Mouse (Mus musculus): ENCODE measurements at regions not wholly inside any gene's neighbourhood (a gene's known extent, or its start where the extent isn't known, plus 50 kb on each side); places are given as distances from the start of the nearest gene placed in this dataset.

DNA sequence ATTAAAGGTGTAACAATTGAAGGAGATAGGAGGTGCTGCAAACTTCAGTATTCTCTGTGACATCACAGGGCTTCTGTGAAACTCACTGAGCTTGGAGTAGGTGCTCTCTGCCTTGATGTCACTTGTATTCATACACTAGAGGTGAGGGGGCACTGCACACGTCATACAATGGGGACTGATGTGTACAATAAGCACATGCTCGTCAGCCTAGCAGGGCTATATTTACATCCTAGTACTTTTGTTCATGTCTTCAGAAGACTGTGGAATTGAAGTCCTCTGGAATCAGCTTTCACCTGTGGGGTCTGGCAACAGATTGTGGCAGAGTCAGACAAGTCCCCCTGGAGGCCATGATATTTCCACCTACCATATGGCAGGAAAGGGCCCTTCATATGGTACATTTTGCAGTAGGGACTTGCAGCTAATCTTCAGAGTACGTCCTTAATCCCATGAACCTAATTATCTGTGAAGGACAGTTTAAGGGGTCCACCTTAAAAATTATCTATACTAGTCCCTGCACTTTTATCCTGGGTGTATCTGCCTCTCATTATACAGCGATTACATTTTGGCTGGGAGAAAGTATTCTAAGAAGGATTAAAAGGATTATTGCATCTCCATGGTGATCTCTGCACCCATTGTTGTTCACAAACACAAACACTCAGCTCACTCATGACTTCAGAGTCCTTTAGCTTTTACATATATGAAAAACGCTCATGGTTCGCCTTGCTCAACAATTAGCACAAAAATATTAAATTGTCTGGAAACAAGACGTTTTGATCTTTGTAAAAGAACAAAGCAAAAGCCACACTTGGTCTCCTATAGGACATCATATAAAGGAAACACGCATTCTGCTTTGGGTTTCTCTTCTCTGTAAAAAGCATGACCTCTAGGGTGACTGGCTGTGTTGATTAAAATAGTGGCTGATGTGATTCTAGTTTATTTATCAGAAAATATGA lies 324.1 kb upstream of the Itga1 start:
- peak; percentile 39; the same call in 1 of the 2 replicates for ATAC-seq
- H3K9me3 ChIP-seq (replicated peaks; ENCODE audit: control insufficient read depth, low read length, poor library complexity, severe bottlenecking), result no peaks in the 10 kb centered on the region
- H3K4me3 ChIP-seq (ENCODE audit: low read depth, low read length), result no peak overlapping the region
- 19% methylated on average over 8 of the region's 8 CpGs for WGBS
- H3K27ac ChIP-seq (ENCODE audit: low read length), result no peak overlapping the region
- H3K4me2 ChIP-seq (ENCODE audit: low read length), result no peak overlapping the region
- H3K27me3 ChIP-seq (ENCODE audit: control insufficient read depth, insufficient read depth, low read depth, low read length), result no peaks in the 10 kb centered on the region; the same call in 1 of the 2 replicates
- peaks cover 6% of the 10 kb centered on the region for H3K4me1 ChIP-seq (ENCODE audit: control insufficient read depth, insufficient read depth, low read length)
- no peak overlapping the region for H3K9ac ChIP-seq (ENCODE audit: low read depth, low read length)
- H3K36me3 ChIP-seq (ENCODE audit: control insufficient read depth, insufficient read depth, low read length), result no peaks in the 10 kb centered on the region

DNA sequence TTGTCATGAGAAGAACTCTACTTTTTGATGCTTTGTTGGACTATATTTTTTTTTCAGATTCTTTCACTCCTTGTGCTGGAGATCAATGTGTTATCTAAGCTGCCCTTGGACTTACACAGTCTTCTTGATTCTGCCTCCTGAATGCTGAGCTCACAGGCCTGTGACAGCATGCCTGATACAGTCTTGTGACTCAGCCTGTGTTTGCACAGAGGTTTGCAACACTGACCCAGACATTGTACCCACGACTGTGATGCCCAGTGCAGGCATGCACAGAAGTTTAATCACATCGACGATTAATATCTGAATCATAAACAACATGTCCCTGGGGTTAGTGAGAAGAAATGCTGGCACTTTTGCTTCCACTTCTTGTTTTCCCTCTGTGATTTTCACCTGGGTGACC lies 322.0 kb upstream of the Itga1 start:
- WGBS, result 74% methylated on average over 3 of the region's 3 CpGs

DNA sequence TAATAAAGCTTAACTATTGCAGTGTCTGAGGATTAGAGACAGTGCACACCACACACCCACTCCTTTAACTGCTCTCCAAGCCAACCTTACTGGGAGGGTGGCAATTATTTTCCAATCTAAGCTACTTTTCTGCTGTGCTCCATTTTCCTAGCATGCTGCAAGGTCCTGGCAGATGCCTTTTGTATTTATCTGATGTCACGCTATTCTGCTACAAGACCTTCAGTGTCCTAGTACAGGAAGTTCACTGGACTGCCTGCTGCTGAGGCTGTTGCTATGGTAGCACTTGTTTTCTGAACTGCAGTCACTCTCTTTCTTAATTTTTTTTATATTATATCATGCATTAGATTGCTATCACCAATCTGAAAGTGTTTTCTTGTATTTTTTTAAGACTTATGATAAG lies 319.7 kb upstream of the Itga1 start:
- Histone ChIP-seq H3K4me3 (ENCODE audit: low read depth, low read length) (no peak overlapping the region), H3K4me1 (ENCODE audit: control insufficient read depth, insufficient read depth, low read length) (peaks cover 3% of the 10 kb centered on the region), H3K27ac (ENCODE audit: low read length) (no peak overlapping the region), H3K4me2 (ENCODE audit: low read length) (no peak overlapping the region), H3K36me3 (ENCODE audit: control insufficient read depth, insufficient read depth, low read length) (no peaks in the 10 kb centered on the region), H3K27me3 (ENCODE audit: control insufficient read depth, insufficient read depth, low read depth, low read length) (no peaks in the 10 kb centered on the region; the same call in 1 of the 2 replicates), H3K9me3 (replicated peaks; ENCODE audit: control insufficient read depth, low read length, poor library complexity, severe bottlenecking) (no peaks in the 10 kb centered on the region), H3K9ac (ENCODE audit: low read depth, low read length) (no peak overlapping the region)
- WGBS, result 0% methylated on average over 1 of the region's 1 CpGs
- ATAC-seq, result peak; percentile 83; the same call in 1 of the 2 replicates

More for the DNA sequence above, 322.0 kb upstream of the Itga1 start:
- no peaks in the 10 kb centered on the region for H3K9me3 ChIP-seq (replicated peaks; ENCODE audit: control insufficient read depth, low read length, poor library complexity, severe bottlenecking)
- H3K27ac ChIP-seq (ENCODE audit: low read length), result no peak overlapping the region
- peaks cover 6% of the 10 kb centered on the region for H3K4me1 ChIP-seq (ENCODE audit: control insufficient read depth, insufficient read depth, low read length)
- no peaks in the 10 kb centered on the region for H3K36me3 ChIP-seq (ENCODE audit: control insufficient read depth, insufficient read depth, low read length)
- H3K4me2 ChIP-seq (ENCODE audit: low read length), result no peak overlapping the region
- ATAC-seq, result no peak
- no peak overlapping the region for H3K9ac ChIP-seq (ENCODE audit: low read depth, low read length)
- H3K27me3 ChIP-seq (ENCODE audit: control insufficient read depth, insufficient read depth, low read depth, low read length), result no peaks in the 10 kb centered on the region; the same call in 1 of the 2 replicates
- no peak overlapping the region for H3K4me3 ChIP-seq (ENCODE audit: low read depth, low read length)

DNA sequence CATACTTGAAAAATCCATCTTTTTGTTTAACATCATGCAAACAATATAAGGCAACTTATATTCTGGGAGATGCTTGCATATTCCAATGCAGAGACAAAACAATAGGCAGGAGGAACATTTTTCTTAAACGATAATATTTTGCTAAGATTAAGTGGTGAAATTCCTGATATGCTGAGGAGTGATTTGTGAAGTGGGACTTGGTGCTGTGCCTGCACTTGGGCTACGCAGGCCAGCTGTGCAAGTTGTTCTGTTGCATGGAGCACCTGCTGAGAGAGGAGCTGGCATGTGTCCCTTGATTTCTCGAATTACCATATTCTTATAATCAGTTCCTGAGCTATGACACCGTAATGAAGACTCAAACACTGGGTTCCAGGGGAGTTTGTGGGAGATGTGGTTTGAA lies 316.1 kb upstream of the Itga1 start:
- Histone ChIP-seq H3K4me1 (ENCODE audit: control insufficient read depth, insufficient read depth, low read length) (peaks cover 3% of the 10 kb centered on the region), H3K9ac (ENCODE audit: low read depth, low read length) (no peak overlapping the region), H3K4me2 (ENCODE audit: low read length) (no peak overlapping the region), H3K27ac (ENCODE audit: low read length) (no peak overlapping the region), H3K27me3 (ENCODE audit: control insufficient read depth, insufficient read depth, low read depth, low read length) (no peaks in the 10 kb centered on the region), H3K36me3 (ENCODE audit: control insufficient read depth, insufficient read depth, low read length) (no peaks in the 10 kb centered on the region), H3K4me3 (ENCODE audit: low read depth, low read length) (no peak overlapping the region), H3K9me3 (replicated peaks; ENCODE audit: control insufficient read depth, low read length, poor library complexity, severe bottlenecking) (no peaks in the 10 kb centered on the region)
- ATAC-seq, result no peak
- 53% methylated on average over 4 of the region's 4 CpGs for WGBS

DNA sequence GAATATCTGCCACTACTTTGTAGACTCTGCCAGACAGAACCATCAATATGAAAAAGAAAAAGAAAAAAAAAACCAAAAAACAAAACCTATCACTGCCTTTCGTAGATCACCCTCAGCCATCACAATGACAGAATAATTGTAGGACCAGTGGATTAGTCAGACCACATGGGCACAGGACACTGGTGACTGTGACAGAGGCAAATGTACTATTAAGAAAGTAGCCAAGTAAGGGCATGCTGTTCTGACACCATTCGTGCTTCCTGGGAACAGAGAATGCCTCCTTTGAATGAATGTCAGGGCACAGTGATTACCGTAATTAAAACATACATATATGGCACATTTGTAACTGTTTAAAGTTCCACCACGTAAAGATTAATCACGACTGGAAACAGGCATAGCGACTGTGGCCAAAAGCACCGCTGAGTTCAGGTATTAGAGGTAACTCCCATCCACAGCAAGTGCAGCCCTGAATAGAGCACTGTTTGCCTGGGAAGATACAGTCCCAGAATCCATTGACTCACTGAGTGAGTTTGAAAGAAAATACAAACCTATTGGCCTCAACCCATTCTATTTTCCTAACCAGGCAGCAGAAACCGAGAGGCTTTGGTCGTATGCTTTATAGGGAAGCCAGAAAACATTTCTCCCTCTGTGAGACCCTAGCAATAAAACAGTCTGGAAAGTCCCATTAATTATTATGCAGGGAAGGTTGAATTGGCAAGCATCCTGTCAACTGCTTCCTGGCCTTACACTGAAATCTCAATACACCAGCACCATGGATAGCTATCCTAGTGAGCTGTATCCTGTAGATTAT lies 312.2 kb upstream of the Itga1 start:
- Histone ChIP-seq H3K4me3 (ENCODE audit: low read depth, low read length) (no peak overlapping the region), H3K4me1 (ENCODE audit: control insufficient read depth, insufficient read depth, low read length) (no peaks in the 10 kb centered on the region), H3K9ac (ENCODE audit: low read depth, low read length) (no peak overlapping the region), H3K27ac (ENCODE audit: low read length) (no peak overlapping the region), H3K9me3 (replicated peaks; ENCODE audit: control insufficient read depth, low read length, poor library complexity, severe bottlenecking) (no peaks in the 10 kb centered on the region), H3K27me3 (ENCODE audit: control insufficient read depth, insufficient read depth, low read depth, low read length) (no peaks in the 10 kb centered on the region), H3K36me3 (ENCODE audit: control insufficient read depth, insufficient read depth, low read length) (no peaks in the 10 kb centered on the region), H3K4me2 (ENCODE audit: low read length) (no peak overlapping the region)
- ATAC-seq, result 0 out of 2 replicates have a peak, but pooled peaks have one; percentile 28
- 61% methylated on average over 9 of the region's 9 CpGs for WGBS

DNA sequence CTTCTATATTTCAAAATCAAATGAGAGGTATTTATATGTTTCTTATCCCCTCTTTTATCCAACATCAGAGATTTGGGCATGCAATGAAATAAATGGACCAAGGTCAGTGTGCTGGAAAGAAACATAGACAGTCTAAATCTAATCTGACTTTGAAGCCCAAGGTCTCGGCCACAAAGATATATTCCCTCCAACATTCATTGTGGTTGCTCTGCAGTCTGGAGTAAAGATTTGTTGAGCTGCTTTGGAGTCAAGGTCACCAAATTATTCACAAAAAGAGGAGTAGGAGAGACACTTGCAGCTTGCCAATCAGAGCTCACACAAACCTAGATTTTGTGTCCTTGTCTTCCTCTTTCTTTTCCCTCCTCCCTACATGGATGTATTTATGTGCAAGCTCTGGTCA lies 304.2 kb upstream of the Itga1 start:
- WGBS, result 81% methylated on average over 1 of the region's 1 CpGs
- no peaks in the 10 kb centered on the region for H3K36me3 ChIP-seq (ENCODE audit: control insufficient read depth, insufficient read depth, low read length)

DNA sequence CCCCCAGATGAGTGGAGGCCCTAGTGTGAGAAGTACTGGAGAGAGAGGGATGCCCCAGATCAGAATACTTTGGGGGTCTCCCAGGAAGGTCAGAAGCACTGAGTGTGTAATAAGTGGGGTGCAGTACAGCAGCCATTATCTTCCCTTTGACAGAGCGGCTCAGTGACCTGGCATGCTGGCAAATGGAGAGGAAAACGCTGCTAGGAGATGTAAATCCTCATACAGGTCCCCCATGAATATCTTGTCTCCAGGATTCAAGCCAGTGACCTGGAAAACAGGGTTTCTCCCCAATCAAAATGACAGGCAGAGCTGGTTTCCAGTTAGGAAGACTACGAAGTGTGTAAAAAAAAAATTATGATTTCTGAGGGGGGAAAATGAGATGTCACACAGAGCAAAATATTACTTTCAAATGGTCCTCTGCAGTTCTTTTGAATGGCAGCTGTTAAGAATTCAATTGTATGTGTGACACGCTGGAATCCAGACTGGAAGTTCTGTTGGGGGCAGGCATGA lies 299.0 kb upstream of the Itga1 start:
- Histone ChIP-seq H3K9ac (ENCODE audit: low read depth, low read length) (no peak overlapping the region), H3K4me3 (ENCODE audit: low read depth, low read length) (no peak overlapping the region), H3K4me2 (ENCODE audit: low read length) (no peak overlapping the region), H3K27me3 (ENCODE audit: control insufficient read depth, insufficient read depth, low read depth, low read length) (no peaks in the 10 kb centered on the region), H3K27ac (ENCODE audit: low read length) (no peak overlapping the region), H3K36me3 (ENCODE audit: control insufficient read depth, insufficient read depth, low read length) (no peaks in the 10 kb centered on the region), H3K9me3 (replicated peaks; ENCODE audit: control insufficient read depth, low read length, poor library complexity, severe bottlenecking) (no peaks in the 10 kb centered on the region), H3K4me1 (ENCODE audit: control insufficient read depth, insufficient read depth, low read length) (no peaks in the 10 kb centered on the region)
- 35% methylated on average over 4 of the region's 4 CpGs for WGBS
- ATAC-seq, result no peak

More for the DNA sequence above, 304.2 kb upstream of the Itga1 start:
- no peaks in the 10 kb centered on the region for H3K4me1 ChIP-seq (ENCODE audit: control insufficient read depth, insufficient read depth, low read length)
- H3K4me2 ChIP-seq (ENCODE audit: low read length), result no peak overlapping the region
- ATAC-seq, result no peak
- H3K9ac ChIP-seq (ENCODE audit: low read depth, low read length), result no peak overlapping the region
- H3K27me3 ChIP-seq (ENCODE audit: control insufficient read depth, insufficient read depth, low read depth, low read length), result no peaks in the 10 kb centered on the region
- no peak overlapping the region for H3K4me3 ChIP-seq (ENCODE audit: low read depth, low read length)
- H3K9me3 ChIP-seq (replicated peaks; ENCODE audit: control insufficient read depth, low read length, poor library complexity, severe bottlenecking), result no peaks in the 10 kb centered on the region
- no peak overlapping the region for H3K27ac ChIP-seq (ENCODE audit: low read length)

DNA sequence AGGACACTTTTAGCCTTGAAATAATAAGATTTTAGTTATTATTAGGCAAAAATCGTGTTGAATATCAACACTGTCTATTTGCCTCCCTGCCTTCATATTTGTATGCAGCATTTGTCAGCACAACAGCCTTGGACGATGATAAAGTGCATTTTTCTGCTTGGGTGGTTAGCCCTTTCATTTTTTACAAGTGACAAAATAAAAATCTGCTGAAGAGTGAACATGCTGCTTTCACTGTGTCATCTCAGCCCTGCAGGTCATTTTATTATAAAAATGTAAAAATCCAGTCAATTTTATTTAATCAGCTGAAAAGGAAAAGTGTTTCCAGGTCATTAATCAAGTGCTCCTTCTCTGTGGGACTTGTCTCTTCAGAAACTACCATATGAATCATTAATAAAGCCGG lies 277.9 kb upstream of the Itga1 start:
- Histone ChIP-seq H3K4me3 (ENCODE audit: low read depth, low read length) (no peak overlapping the region), H3K27me3 (ENCODE audit: control insufficient read depth, insufficient read depth, low read depth, low read length) (no peaks in the 10 kb centered on the region), H3K4me1 (ENCODE audit: control insufficient read depth, insufficient read depth, low read length) (no peaks in the 10 kb centered on the region), H3K27ac (ENCODE audit: low read length) (no peak overlapping the region), H3K36me3 (ENCODE audit: control insufficient read depth, insufficient read depth, low read length) (no peaks in the 10 kb centered on the region), H3K9me3 (replicated peaks; ENCODE audit: control insufficient read depth, low read length, poor library complexity, severe bottlenecking) (no peaks in the 10 kb centered on the region), H3K4me2 (ENCODE audit: low read length) (no peak overlapping the region), H3K9ac (ENCODE audit: low read depth, low read length) (no peak overlapping the region)
- WGBS, result 45% methylated on average over 3 of the region's 3 CpGs
- ATAC-seq, result no peak

Measured in midbrain, embryonic 16.5 days (tissue).